Mouse (Mus musculus): ENCODE measurements around the gene Car2.

DNA sequence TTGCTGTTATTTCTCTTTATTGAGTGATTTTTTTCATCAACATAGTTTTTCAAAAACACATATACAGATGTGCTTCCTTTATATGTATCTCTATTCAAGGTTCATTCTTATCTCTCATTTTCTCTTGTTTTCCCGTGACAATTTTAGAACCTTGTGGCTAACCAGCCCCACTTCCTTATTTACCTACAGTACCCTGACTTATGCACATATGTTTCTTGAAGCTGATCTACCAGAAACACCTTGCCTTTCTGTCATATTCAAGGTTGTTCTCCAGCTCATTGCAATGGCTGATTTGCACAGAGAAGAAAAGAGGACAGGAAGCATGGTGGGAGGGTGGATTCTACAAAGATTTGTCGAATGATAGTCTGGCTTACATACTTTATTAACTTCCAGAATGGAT, 29.3 kb downstream of the Car2 start:
- no peak for TF ChIP-seq EP300 (IDR thresholded peaks at IDR 0.05; ENCODE audit: low read depth)
- TF ChIP-seq CTCF (IDR thresholded peaks at IDR 0.05; ENCODE audit: low read depth) = no peak

Measured in liver, embryonic 14.5 days (tissue).